In the genomic region with DNA sequence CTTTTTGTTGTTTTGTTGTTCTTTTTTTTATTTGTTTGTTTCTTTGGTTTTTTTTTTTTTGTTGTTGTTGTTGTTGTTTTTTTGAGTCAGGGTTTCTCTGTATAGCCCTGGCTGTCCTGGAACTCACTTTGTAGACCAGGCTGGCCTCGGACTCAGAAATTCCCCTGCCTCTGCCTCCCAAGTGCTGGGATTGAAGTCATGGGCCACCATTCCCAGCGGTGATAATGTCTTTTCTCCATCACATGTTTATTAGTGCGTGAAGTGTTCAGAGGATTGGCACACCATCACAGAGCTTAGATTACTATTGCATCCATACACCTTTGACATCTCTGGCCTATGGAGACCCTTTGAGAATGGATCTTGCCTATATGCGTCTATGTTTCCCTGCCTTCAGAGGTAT, we compare ENCODE assay signal across 6 mouse cellular contexts. TPM values are rescaled to one million over a fixed set of nuclear protein-coding genes. Genes with fewer than 3 reads are reported as not detected.
DNase-seq lines count a peak whose midpoint lies in the region; ATAC-seq and TF ChIP-seq lines count a peak whose summit lies in the region.
"Not testable (repeated sequence)": the region's sequence is repeated elsewhere in the genome, so short reads cannot be mapped to it uniquely, and the experiment has no call there.

No protein-coding gene starts in this region.

- H3K9ac ChIP-seq in hindbrain, postnatal 0 days (replicated peaks; ENCODE audit: low read length); liver, embryonic 11.5 days (ENCODE audit: low read depth, low read length): not testable (repeated sequence)

- TF ChIP-seq CTCF in hindbrain, postnatal 0 days (IDR thresholded peaks at IDR 0.05; ENCODE audit: low read depth): not testable (repeated sequence)

- not testable (repeated sequence) for H3K4me3 ChIP-seq in forebrain, embryonic 10.5 days; hindbrain, postnatal 0 days (ENCODE audit: low read length); liver, embryonic 11.5 days (ENCODE audit: low read depth, low read length)

- H3K4me1 ChIP-seq in forebrain, embryonic 10.5 days; hindbrain, postnatal 0 days (ENCODE audit: insufficient read depth, low read length); liver, embryonic 11.5 days (replicated peaks; ENCODE audit: control insufficient read depth, insufficient read depth, low read length): not testable (repeated sequence)

- WGBS in forebrain, embryonic 10.5 days: 91% methylated on average over 4 of the region's 4 CpGs
- 88% methylated on average over 4 of the region's 4 CpGs for WGBS in hindbrain, postnatal 0 days
- 81% methylated on average over 4 of the region's 4 CpGs for WGBS in liver, embryonic 11.5 days

- not testable (repeated sequence) for H3K27ac ChIP-seq in forebrain, embryonic 10.5 days; hindbrain, postnatal 0 days; liver, embryonic 11.5 days (ENCODE audit: low read depth, low read length)

- H3K36me3 ChIP-seq in forebrain, embryonic 10.5 days (replicated peaks); hindbrain, postnatal 0 days (ENCODE audit: insufficient read depth, low read length); liver, embryonic 11.5 days (ENCODE audit: control insufficient read depth, insufficient read depth, low read length): not testable (repeated sequence)

- not testable (repeated sequence) for ATAC-seq in hindbrain, postnatal 0 days; liver, embryonic 11.5 days (replicated peaks; ENCODE audit: low FRiP score)

- H3K4me2 ChIP-seq in hindbrain, postnatal 0 days (ENCODE audit: low read depth, low read length); liver, embryonic 11.5 days: not testable (repeated sequence)

- DNase-seq in ZHBTc4 (ENCODE audit: low read depth, low spot score): peak; percentile 7
- peak; percentile 14 for DNase-seq in forebrain, embryonic 10.5 days (ENCODE audit: extremely low spot score, low spot score)
- peak; percentile 1 for DNase-seq in hindbrain, postnatal 0 days (ENCODE audit: low spot score)
- peak; percentile 30 for DNase-seq in liver, embryonic 11.5 days (ENCODE audit: low spot score)
- DNase-seq in neural tube, embryonic 10.5 days (ENCODE audit: extremely low spot score, low spot score): peak; percentile 13
- peak; percentile 1 for DNase-seq in thymus, postnatal 0 days (ENCODE audit: low spot score)

- H3K9me3 ChIP-seq in forebrain, embryonic 10.5 days: peaks cover 48% of the 10 kb centered on the region
- H3K9me3 ChIP-seq in hindbrain, postnatal 0 days (ENCODE audit: low read length): peaks cover 16% of the 10 kb centered on the region
- H3K9me3 ChIP-seq in liver, embryonic 11.5 days (ENCODE audit: control insufficient read depth, low read length): peaks cover 12% of the 10 kb centered on the region

- not testable (repeated sequence) for H3K27me3 ChIP-seq in forebrain, embryonic 10.5 days (ENCODE audit: poor library complexity, severe bottlenecking); hindbrain, postnatal 0 days (ENCODE audit: insufficient read depth, low read length); liver, embryonic 11.5 days (replicated peaks; ENCODE audit: control insufficient read depth, insufficient read depth, low read length)

RNA-seq across cellular contexts. Expression of a gene that starts 6.0 kb away (rescaled TPM):
- polyA plus RNA-seq in forebrain, embryonic 10.5 days (2016; fragmentation: Nextera tagmentation; extraction: Ambion mirVana): 7.8 and 8.3 TPM in 2 replicates
- total RNA-seq in hindbrain, postnatal 0 days (2014; rRNA removed): 3.0 TPM in 2 replicates
- polyA plus RNA-seq in hindbrain, postnatal 0 days (2015; fragmentation: Nextera tagmentation; extraction: Ambion mirVana): 4.9 and 6.5 TPM in 2 replicates
- polyA plus RNA-seq in liver, embryonic 11.5 days (2014; fragmentation: Nextera tagmentation; extraction: Ambion mirVana): 15.8 and 16.1 TPM in 2 replicates
- polyA plus RNA-seq in thymus, postnatal 0 days (2015; fragmentation: Nextera tagmentation; extraction: Ambion mirVana): 9.9 and 11.2 TPM in 2 replicates
